Mouse (Mus musculus) ES-E14 (cell line): ENCODE data around the gene Rps29.

Experiments
- HCFC1 ChIP-seq: IDR thresholded peaks from 2 replicates; pipeline ENCODE4 v1.6.1; 2012; ENCODE audit warnings: low read length, inconsistent platforms, borderline replicate concordance; ENCODE audit not compliant: insufficient read depth
- ZC3H11A ChIP-seq: IDR thresholded peaks from 2 replicates; pipeline ENCODE4 v1.6.1; 2012; ENCODE audit warnings: low read depth, mild to moderate bottlenecking, inconsistent platforms, low read length, borderline replicate concordance
- ZNF384 ChIP-seq: IDR thresholded peaks from 2 replicates; pipeline ENCODE4 v1.6.1; 2012; ENCODE audit warnings: low read depth, low read length, inconsistent platforms

DNA sequence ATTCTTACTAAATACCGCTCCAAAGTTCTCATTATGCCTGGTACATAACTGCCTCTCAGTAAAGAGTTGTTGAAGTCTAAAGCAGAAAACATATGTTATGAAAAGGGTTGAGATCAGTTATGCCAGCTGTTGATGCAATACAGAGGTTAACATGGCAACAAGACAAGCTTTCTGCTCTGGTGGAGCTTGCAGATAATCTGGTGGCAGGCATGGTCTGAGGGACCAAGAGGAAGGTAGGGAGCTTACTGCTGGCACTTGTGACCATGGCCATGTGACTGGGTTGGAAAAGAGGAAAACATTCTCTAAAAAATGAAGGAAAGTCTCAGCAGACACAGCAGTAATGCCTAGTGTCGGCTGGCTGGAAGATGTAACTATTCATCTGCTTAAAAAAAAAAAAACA is 12.3 kb upstream of the Rps29 start:
- TF ChIP-seq HCFC1 (no peak), ZC3H11A (no peak), ZNF384 (no peak)
